Mouse (Mus musculus) heart, embryonic 14.5 days (tissue): Measurements from ENCODE around the gene Hk1. TPM values are rescaled to one million over a fixed set of nuclear protein-coding genes. Genes with fewer than 3 reads are reported as not detected.

Experiments used
- polyA plus RNA-seq: library from polyadenylated mRNA; unstranded; fragments of >200 nt; fragmentation: Nextera tagmentation; extraction: Ambion mirVana; gene quantifications from 2 replicates; pipeline ENCODE4 v1.2.1, GENCODE M21; 2014

Hk1 gene
- polyA plus RNA-seq, 1 experiment from 2014 or later, result 112 TPM

Other genes starting within 250 kb of the Hk1 start
- gene Neurog3, start 246.8 kb downstream of the Hk1 start, polyA plus RNA-seq, result not detected in 2 replicates
- gene Fam241b, start 236.0 kb downstream of the Hk1 start, polyA plus RNA-seq, result 0.66 and 1.3 TPM in 2 replicates
- 4.8 and 5.1 TPM in 2 replicates for gene Tspan15, start 148.7 kb downstream of the Hk1 start, polyA plus RNA-seq
- gene Tacr2, start 127.5 kb downstream of the Hk1 start, polyA plus RNA-seq, result not detected in 2 replicates
- gene Hkdc1, start 42.6 kb upstream of the Hk1 start, polyA plus RNA-seq, result 0.18 and 0.27 TPM in 2 replicates
- 0.49 and 0.89 TPM in 2 replicates for gene 4930507D05Rik, start 69.6 kb upstream of the Hk1 start, polyA plus RNA-seq
- gene Supv3l1, start 69.8 kb upstream of the Hk1 start, polyA plus RNA-seq, result 29.2 and 29.5 TPM in 2 replicates
- gene Vps26a, start 106.9 kb upstream of the Hk1 start, polyA plus RNA-seq, result 73.3 and 79.2 TPM in 2 replicates
- gene Srgn, start 147.5 kb upstream of the Hk1 start, polyA plus RNA-seq, result 6.8 and 8.2 TPM in 2 replicates
- gene Kif1bp, start 198.5 kb upstream of the Hk1 start, polyA plus RNA-seq, result 34.4 and 38.7 TPM in 2 replicates
- 13.3 and 14.4 TPM in 2 replicates for gene Ddx21, start 222.4 kb upstream of the Hk1 start, polyA plus RNA-seq